Mouse (Mus musculus) limb, embryonic 11.5 days (tissue): ENCODE data around the gene Itm2c. TPM values are rescaled to one million over a fixed set of nuclear protein-coding genes. Genes with fewer than 3 reads are reported as not detected.
A peak's percentile ranks its signal among the peaks of the same experiment; 100 is the strongest.

ENCODE experiments used
- ATAC-seq: fragments of 200-750 bp; cut with Nextera tagmentation; 2 replicates; pipeline ENCODE4 v1.8.0; 2017; ENCODE audit warnings: low read depth; ENCODE audit not compliant: insufficient number of reproducible peaks, low FRiP score, low TSS enrichment
- DNase-seq: peaks from one replicate; pipeline ENCODE4 v3.0.0-alpha.2; 2015; ENCODE audit warnings: low spot score
- H3K27ac ChIP-seq: fragments of 300-500 bp; sonication (generic); replicated peaks from 2 replicates; pipeline ENCODE4 v1.5.1; 2014; ENCODE audit warnings: low read depth, mild to moderate bottlenecking, low read length
- H3K27me3 ChIP-seq: fragments of 300-500 bp; sonication (generic); 2 replicates; pipeline ENCODE4 v1.6.1; 2014; ENCODE audit warnings: mild to moderate bottlenecking, low read length, mixed read lengths; ENCODE audit not compliant: control insufficient read depth, insufficient read depth
- H3K36me3 ChIP-seq: fragments of 300-500 bp; sonication (generic); 2 replicates; pipeline ENCODE4 v1.6.1; 2014; ENCODE audit warnings: mild to moderate bottlenecking, low read length, moderate library complexity, mixed read lengths; ENCODE audit not compliant: control insufficient read depth, insufficient read depth
- H3K4me1 ChIP-seq: fragments of 300-500 bp; sonication (generic); 2 replicates; pipeline ENCODE4 v1.6.1; 2014; ENCODE audit warnings: low read length, mixed read lengths; ENCODE audit not compliant: control insufficient read depth, insufficient read depth
- H3K4me2 ChIP-seq: fragments of 300-500 bp; sonication (generic); 2 replicates; pipeline ENCODE4 v1.6.1; 2014; ENCODE audit warnings: low read depth, mild to moderate bottlenecking, moderate library complexity; ENCODE audit not compliant: severe bottlenecking
- H3K4me3 ChIP-seq: fragments of 300-500 bp; sonication (generic); 2 replicates; pipeline ENCODE4 v1.5.1; 2014; ENCODE audit warnings: low read depth, low read length
- H3K9ac ChIP-seq: fragments of 300-500 bp; sonication (generic); 2 replicates; pipeline ENCODE4 v1.6.1; 2014; ENCODE audit warnings: mild to moderate bottlenecking, low read length
- H3K9me3 ChIP-seq: fragments of 300-500 bp; sonication (generic); 2 replicates; pipeline ENCODE4 v1.6.1; 2016; ENCODE audit warnings: low read length; ENCODE audit not compliant: control insufficient read depth
- WGBS: fragments of 180-500 bp; shearing (Covaris S2); extraction: QIAGEN DNeasy Blood & Tissue Kit; methylation state at CpG from one replicate; pipeline ENCODE4 v1.1.7; 2014; 5-methylcytosine and 5-hydroxymethylcytosine counted together
- polyA plus RNA-seq: library from polyadenylated mRNA; unstranded; fragments of >200 nt; fragmentation: Nextera tagmentation; extraction: Ambion mirVana; gene quantifications from 2 replicates; pipeline ENCODE4 v1.2.1, GENCODE M21; 2014

Itm2c gene
- polyA plus RNA-seq, 1 experiment from 2014 or later, result 125 TPM

GRCm38 (mm10) chr1:85901516-85902107 is 7.5 kb downstream of the Itm2c start:
- Histone ChIP-seq H3K9ac (no peak overlapping the region), H3K4me2 (no peak overlapping the region), H3K36me3 (peaks cover 8% of the 10 kb centered on the region; the same call in 1 of the 2 replicates), H3K9me3 (no peaks in the 10 kb centered on the region), H3K27me3 (no peaks in the 10 kb centered on the region), H3K4me3 (no peak overlapping the region), H3K4me1 (peaks cover 28% of the 10 kb centered on the region), H3K27ac (no peak overlapping the region)
- WGBS, result 92% methylated on average over 3 of the region's 3 CpGs
- ATAC-seq, result no peak
- no peak for DNase-seq

GRCm38 (mm10) chr1:85902108-85902561 is 8.1 kb downstream of the Itm2c start:
- Histone ChIP-seq H3K9ac (no peak overlapping the region), H3K9me3 (no peaks in the 10 kb centered on the region), H3K4me3 (no peak overlapping the region), H3K4me2 (no peak overlapping the region), H3K27ac (no peak overlapping the region), H3K4me1 (peaks cover 23% of the 10 kb centered on the region), H3K36me3 (peaks cover 8% of the 10 kb centered on the region; the same call in 1 of the 2 replicates), H3K27me3 (no peaks in the 10 kb centered on the region)
- ATAC-seq, result no peak
- DNase-seq, result no peak
- WGBS, result 82% methylated on average over 7 of the region's 7 CpGs

- Histone ChIP-seq H3K4me2 (no peak overlapping the region), H3K36me3 (peaks cover 11% of the 10 kb centered on the region; the same call in 1 of the 2 replicates), H3K9ac (no peak overlapping the region), H3K4me3 (no peak overlapping the region), H3K4me1 (no peaks in the 10 kb centered on the region), H3K9me3 (no peaks in the 10 kb centered on the region), H3K27me3 (no peaks in the 10 kb centered on the region), H3K27ac (no peak overlapping the region)
- ATAC-seq, result 0 out of 2 replicates have a peak, but pooled peaks have one; percentile 28
- DNase-seq, result no peak
- 71% methylated on average over 12 of the region's 12 CpGs for WGBS
Observed at GRCm38 (mm10) chr1:85906892-85907291, 12.8 kb downstream of the Itm2c start.

- 77% methylated on average over 13 of the region's 13 CpGs for WGBS
- H3K27me3 ChIP-seq, result no peaks in the 10 kb centered on the region
- DNase-seq (no peak), ATAC-seq (no peak)
- H3K4me2 ChIP-seq, result no peak overlapping the region
- H3K9me3 ChIP-seq, result no peaks in the 10 kb centered on the region
- peaks cover 11% of the 10 kb centered on the region; the same call in 1 of the 2 replicates for H3K36me3 ChIP-seq
- no peak overlapping the region for H3K27ac ChIP-seq
- H3K9ac ChIP-seq, result no peak overlapping the region
- no peak overlapping the region for H3K4me3 ChIP-seq
- no peaks in the 10 kb centered on the region for H3K4me1 ChIP-seq
Observed at GRCm38 (mm10) chr1:85908754-85909590, 14.9 kb downstream of the Itm2c start.

- H3K9ac ChIP-seq, result no peak overlapping the region
Observed at GRCm38 (mm10) chr1:85913078-85913755, 19.1 kb downstream of the Itm2c start.

GRCm38 (mm10) chr1:85915890-85916289 is 21.8 kb downstream of the Itm2c start:
- Histone ChIP-seq H3K27ac (no peak overlapping the region), H3K27me3 (no peaks in the 10 kb centered on the region), H3K9ac (no peak overlapping the region), H3K4me1 (no peaks in the 10 kb centered on the region), H3K4me3 (no peak overlapping the region), H3K9me3 (no peaks in the 10 kb centered on the region), H3K36me3 (no peaks in the 10 kb centered on the region), H3K4me2 (no peak overlapping the region)
- ATAC-seq, result no peak
- DNase-seq, result no peak

More at GRCm38 (mm10) chr1:85913078-85913755, 19.1 kb downstream of the Itm2c start:
- DNase-seq, result no peak
- H3K27ac ChIP-seq, result no peak overlapping the region
- H3K4me3 ChIP-seq, result no peak overlapping the region
- no peaks in the 10 kb centered on the region for H3K27me3 ChIP-seq
- WGBS, result 94% methylated on average over 7 of the region's 7 CpGs
- ATAC-seq, result no peak
- no peaks in the 10 kb centered on the region for H3K9me3 ChIP-seq
- no peak overlapping the region for H3K4me2 ChIP-seq
- H3K4me1 ChIP-seq, result no peaks in the 10 kb centered on the region
- H3K36me3 ChIP-seq, result no peaks in the 10 kb centered on the region

- DNase-seq, result no peak
- Histone ChIP-seq H3K4me1 (no peaks in the 10 kb centered on the region), H3K27ac (no peak overlapping the region), H3K27me3 (no peaks in the 10 kb centered on the region), H3K36me3 (no peaks in the 10 kb centered on the region), H3K9me3 (no peaks in the 10 kb centered on the region), H3K4me3 (no peak overlapping the region), H3K4me2 (no peak overlapping the region), H3K9ac (no peak overlapping the region)
- ATAC-seq, result no peak
- 65% methylated on average over 4 of the region's 4 CpGs for WGBS
Observed at GRCm38 (mm10) chr1:85916830-85917450, 22.9 kb downstream of the Itm2c start.

- 85% methylated on average over 7 of the region's 7 CpGs for WGBS
- ATAC-seq, result no peak
- H3K36me3 ChIP-seq, result no peaks in the 10 kb centered on the region
Observed at GRCm38 (mm10) chr1:85919621-85920020, 25.5 kb downstream of the Itm2c start.

More at GRCm38 (mm10) chr1:85919621-85920020, 25.5 kb downstream of the Itm2c start:
- H3K27ac ChIP-seq, result no peak overlapping the region
- H3K4me2 ChIP-seq, result no peak overlapping the region
- H3K4me1 ChIP-seq, result no peaks in the 10 kb centered on the region
- H3K4me3 ChIP-seq, result no peak overlapping the region
- DNase-seq, result no peak
- no peak overlapping the region for H3K9ac ChIP-seq
- H3K27me3 ChIP-seq, result no peaks in the 10 kb centered on the region
- no peaks in the 10 kb centered on the region for H3K9me3 ChIP-seq
